Mouse (Mus musculus): Measurements from ENCODE around the gene Crhbp. TPM values are rescaled to one million over a fixed set of nuclear protein-coding genes. Genes with fewer than 3 reads are reported as not detected.

Crhbp gene
- not detected in 2 replicates for polyA plus RNA-seq (2012)

GRCm38 (mm10) chr13:95444824-95445223 lies at the start of gene Crhbp:
Gene Crhbp, minus strand, starts transcription at chr13:95444924.
- TF ChIP-seq GATA1 (IDR thresholded peaks at IDR 0.05; ENCODE audit: low read length): no peak

DNA sequence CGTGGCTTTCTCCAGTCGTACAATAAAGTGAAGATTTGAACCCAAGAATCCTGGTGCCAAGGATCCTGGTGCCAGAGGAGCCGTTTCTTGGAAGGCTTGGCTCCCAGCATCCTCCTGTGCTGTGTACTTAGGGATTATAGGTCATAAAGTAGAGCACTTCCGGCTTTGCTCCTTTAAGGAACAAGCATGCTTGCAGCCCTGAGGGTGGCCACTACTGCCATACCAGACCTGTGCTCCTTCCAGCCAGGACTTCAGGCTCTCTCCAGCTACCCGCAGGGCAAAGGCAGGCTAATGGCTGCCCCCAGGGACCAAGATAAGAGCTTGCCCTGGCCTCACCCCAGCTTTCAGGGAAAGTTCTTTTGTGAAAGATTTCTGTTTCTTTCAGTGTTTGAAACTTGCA lies 48.6 kb upstream of the Crhbp start:
- no peak for TF ChIP-seq GATA1 (IDR thresholded peaks at IDR 0.05; ENCODE audit: low read length)

GRCm38 (mm10) chr13:95491327-95491726 lies 46.6 kb upstream of the Crhbp start:
- TF ChIP-seq GATA1 (IDR thresholded peaks at IDR 0.05; ENCODE audit: low read length): no peak

GRCm38 (mm10) chr13:95484664-95485063 lies 39.9 kb upstream of the Crhbp start:
- no peak for TF ChIP-seq GATA1 (IDR thresholded peaks at IDR 0.05; ENCODE audit: low read length)

DNA sequence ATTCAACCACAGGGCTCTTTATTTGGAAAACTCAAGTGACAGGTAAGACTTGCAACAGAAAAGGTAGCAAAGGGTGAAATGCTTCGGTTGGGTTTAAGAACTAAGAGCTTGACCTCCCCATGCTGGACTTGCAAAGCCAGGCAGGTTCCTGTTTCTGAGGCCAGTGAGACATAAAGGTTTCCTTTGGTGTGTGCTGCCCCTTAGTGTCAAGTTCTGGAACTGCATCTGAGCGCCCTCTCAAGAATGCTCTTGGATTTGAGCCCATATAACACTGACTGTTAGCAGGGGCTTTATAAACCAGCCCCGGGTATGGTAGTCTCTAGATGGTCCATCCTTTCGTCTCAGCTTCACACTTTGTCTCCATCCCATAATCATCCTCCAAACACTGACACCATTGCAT lies 36.7 kb upstream of the Crhbp start:
- TF ChIP-seq GATA1 (IDR thresholded peaks at IDR 0.05; ENCODE audit: low read length): no peak

DNA sequence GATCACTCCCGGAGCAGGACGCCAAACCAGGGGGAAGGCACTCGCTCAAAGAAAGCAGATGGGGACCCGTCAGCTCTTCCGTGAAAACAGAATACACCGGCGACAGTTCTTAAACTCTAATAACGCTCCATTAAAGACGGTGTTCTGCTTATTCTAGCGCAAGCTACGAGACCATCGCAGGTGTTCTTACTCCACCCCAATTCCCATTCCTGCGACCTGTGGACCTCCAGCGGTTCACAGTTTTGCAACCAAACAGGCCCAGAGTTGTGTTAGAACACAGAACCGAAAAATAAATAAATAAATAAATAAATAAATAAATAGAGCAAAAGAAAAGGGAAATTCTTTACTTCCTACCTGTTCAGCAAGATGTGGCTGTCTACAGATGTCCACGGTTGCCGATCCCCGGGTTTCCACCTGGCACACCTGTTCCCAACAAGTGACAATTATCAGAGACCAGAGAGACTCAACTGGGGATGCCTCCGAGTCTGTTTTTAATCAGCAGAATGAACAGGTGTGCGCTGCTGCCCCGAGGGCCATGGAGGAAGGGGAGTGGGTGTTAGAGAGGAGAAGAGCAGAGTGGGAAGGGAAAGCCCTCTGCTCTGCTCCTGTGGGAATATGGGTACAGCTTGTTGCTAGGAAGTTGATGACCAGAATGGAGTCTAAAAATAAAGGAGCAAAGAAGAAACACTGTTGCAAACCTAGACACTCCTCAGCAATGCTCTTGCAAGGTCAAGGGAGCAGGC lies 34.1 kb upstream of the Crhbp start, which contains the start of gene S100z:
TSS of gene S100z (minus strand) at position 51 of the 743 bp plus-strand sequence.
- no peak for TF ChIP-seq GATA1 (IDR thresholded peaks at IDR 0.05; ENCODE audit: low read length)

- peak; percentile 56 for TF ChIP-seq GATA1 (IDR thresholded peaks at IDR 0.05; ENCODE audit: low read length)
Measured at GRCm38 (mm10) chr13:95477173-95477572, 32.4 kb upstream of the Crhbp start.

DNA sequence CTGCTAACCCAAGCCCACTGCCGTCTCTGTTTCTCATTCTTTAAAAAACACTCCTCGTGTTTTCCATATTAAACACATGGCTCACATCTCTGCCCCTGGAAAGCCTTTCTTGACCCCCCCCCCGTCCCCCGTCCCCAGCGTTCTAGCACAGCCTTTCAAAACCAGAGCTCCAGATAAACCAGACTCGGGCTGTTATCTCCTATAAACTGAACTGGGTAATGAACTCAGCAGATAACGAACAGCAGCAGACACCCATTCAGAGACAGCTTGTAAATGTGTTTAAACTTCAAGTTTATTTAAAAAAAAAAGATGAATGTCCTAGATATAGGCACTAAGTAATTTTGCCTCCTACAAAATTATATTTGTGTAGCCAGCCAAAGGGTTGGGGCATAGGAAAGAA lies 30.4 kb upstream of the Crhbp start:
- peak; percentile 66 for TF ChIP-seq GATA1 (IDR thresholded peaks at IDR 0.05; ENCODE audit: low read length)

- TF ChIP-seq GATA1 (IDR thresholded peaks at IDR 0.05; ENCODE audit: low read length): peak; percentile 19
Measured at GRCm38 (mm10) chr13:95474294-95474693, 29.6 kb upstream of the Crhbp start.

DNA sequence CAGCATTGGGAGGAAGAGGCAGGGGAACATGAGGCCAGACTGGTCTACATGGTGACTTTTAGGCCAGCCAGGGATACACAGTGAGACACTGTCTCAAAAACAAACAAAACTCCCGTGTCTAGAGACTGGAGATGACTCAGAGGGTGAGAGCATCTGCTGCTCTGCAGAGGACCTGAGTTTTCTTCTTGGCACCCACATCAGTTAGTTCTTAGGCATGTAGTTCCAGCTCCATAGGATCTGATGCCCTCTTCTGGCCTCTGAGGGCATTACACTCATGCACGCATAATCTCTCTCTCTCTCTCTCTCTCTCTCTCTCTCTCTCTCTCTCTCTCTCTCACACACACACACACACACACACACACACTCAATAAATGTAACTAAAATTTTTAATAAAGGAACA lies 26.2 kb upstream of the Crhbp start:
- no peak for TF ChIP-seq GATA1 (IDR thresholded peaks at IDR 0.05; ENCODE audit: low read length)

- TF ChIP-seq GATA1 (IDR thresholded peaks at IDR 0.05; ENCODE audit: low read length): no peak
Measured at GRCm38 (mm10) chr13:95451529-95451928, 6.8 kb upstream of the Crhbp start.

GRCm38 (mm10) chr13:95450636-95451210 lies 6.0 kb upstream of the Crhbp start:
- no peak for TF ChIP-seq GATA1 (IDR thresholded peaks at IDR 0.05; ENCODE audit: low read length)

- no peak for TF ChIP-seq GATA1 (IDR thresholded peaks at IDR 0.05; ENCODE audit: low read length)
Measured at GRCm38 (mm10) chr13:95449730-95450129, 5.0 kb upstream of the Crhbp start.

GRCm38 (mm10) chr13:95444291-95444690 lies 433 bp downstream of the Crhbp start:
- TF ChIP-seq GATA1 (IDR thresholded peaks at IDR 0.05; ENCODE audit: low read length): no peak

- no peak for TF ChIP-seq GATA1 (IDR thresholded peaks at IDR 0.05; ENCODE audit: low read length)
Measured at GRCm38 (mm10) chr13:95443376-95444233, 1.1 kb downstream of the Crhbp start.

DNA sequence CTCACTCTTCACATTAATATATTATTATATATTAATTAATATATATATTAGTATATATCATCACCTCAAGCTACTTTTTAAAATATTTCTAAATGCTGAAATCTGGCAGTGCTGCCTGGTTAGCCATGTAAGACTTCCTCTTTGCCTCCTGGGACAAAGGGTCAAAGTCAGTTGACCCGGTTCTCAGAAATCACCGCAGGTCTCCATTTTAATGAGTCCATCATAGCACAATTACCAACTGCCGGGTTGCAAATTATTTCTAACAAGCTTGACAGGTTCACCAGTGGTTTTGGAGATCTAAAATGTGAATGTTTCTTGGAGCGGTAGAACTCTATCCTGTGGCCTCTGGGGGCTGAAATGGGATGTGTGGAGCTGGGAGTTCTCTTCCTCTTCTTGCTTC lies 1.8 kb downstream of the Crhbp start:
- TF ChIP-seq GATA1 (IDR thresholded peaks at IDR 0.05; ENCODE audit: low read length): no peak
